Mouse (Mus musculus) adrenal gland, postnatal 4 days (tissue): ENCODE results near the gene Olfr1504. TPM values are rescaled to one million over a fixed set of nuclear protein-coding genes. Genes with fewer than 3 reads are reported as not detected.
"Not testable (repeated sequence)": the region's sequence is repeated elsewhere in the genome, so short reads cannot be mapped to it uniquely, and the experiment has no call there.

ENCODE experiments used
- DNase-seq, 2 experiments: peaks; one replicate each; pipeline ENCODE4 v3.0.0; 2021 to 2022; ENCODE audit warnings: low spot score in 2 of 2, mixed read lengths in 2 of 2
- long read RNA-seq, 2 experiments: library from polyadenylated mRNA; stranded (forward); transcript quantifications; one replicate each; pipeline ENCODE4 v2.0.0; 2021
- total RNA-seq, 2 experiments: library from RNA; stranded (reverse); gene quantifications; 2 replicates each; pipeline ENCODE4 v1.2.3; 2021

Olfr1504 gene
- total RNA-seq, result not detected
- long read RNA-seq, experiment 1, result 0 reads
- long read RNA-seq, experiment 2, result 0 reads

GRCm38 (mm10) chr19:13897828-13898227 is at the start of gene Olfr1504:
Olfr1504 (minus strand) TSS chr19:13897928.
- DNase-seq, result no peak

GRCm38 (mm10) chr19:13913230-13913629 is 15.5 kb upstream of the Olfr1504 start, which contains the start of gene Olfr1505:
Olfr1505 (plus strand) TSS chr19:13913530.
- DNase-seq, result no peak

- DNase-seq, result no peak
These were observed 36.2 kb downstream of the Olfr1504 start, which contains the start of gene Olfr1502 for GRCm38 (mm10) chr19:13861495-13861894. Olfr1502 (plus strand) TSS chr19:13861795.

- DNase-seq, result not testable (repeated sequence)
These were observed 47.1 kb downstream of the Olfr1504 start, which contains the start of gene Olfr1501 for GRCm38 (mm10) chr19:13850592-13850991. Olfr1501 (minus strand) TSS chr19:13850692.

Other genes with a start within 250 kb of the Olfr1504 start
- gene Olfr1490, start 246.8 kb downstream of the Olfr1504 start, total RNA-seq, result not detected
- not detected for gene Olfr1491, start 200.7 kb downstream of the Olfr1504 start, total RNA-seq
- gene Olfr1493-ps1, start 174.7 kb downstream of the Olfr1504 start, total RNA-seq, result not detected
- gene Olfr1494, start 158.2 kb downstream of the Olfr1504 start, total RNA-seq, result not detected
- gene Olfr1495, start 133.3 kb downstream of the Olfr1504 start, total RNA-seq, result not detected
- gene Olfr1496, start 120.0 kb downstream of the Olfr1504 start, total RNA-seq, result not detected
- not detected for gene Olfr1497, start 99.7 kb downstream of the Olfr1504 start, total RNA-seq
- gene Olfr1499, start 78.5 kb downstream of the Olfr1504 start, total RNA-seq, result not detected
- gene Olfr1500, start 67.4 kb downstream of the Olfr1504 start, total RNA-seq, result not detected
- gene Olfr1501, start 47.2 kb downstream of the Olfr1504 start, total RNA-seq, result not detected
- gene Olfr1502, start 36.1 kb downstream of the Olfr1504 start, total RNA-seq, result not detected
- not detected for gene Olfr1505, start 15.6 kb upstream of the Olfr1504 start, total RNA-seq